Mouse (Mus musculus) cerebellum, adult (tissue): ENCODE results near the gene Tnnt1.

Source experiments
- ATAC-seq: cut with Nextera tagmentation; 2 replicates; pipeline ENCODE4 v1.9.2; 2017; ENCODE audit warnings: mild to moderate bottlenecking, moderate library complexity, mixed read lengths; ENCODE audit not compliant: insufficient number of reproducible peaks, low FRiP score, low TSS enrichment

Gene Tnnt1

DNA sequence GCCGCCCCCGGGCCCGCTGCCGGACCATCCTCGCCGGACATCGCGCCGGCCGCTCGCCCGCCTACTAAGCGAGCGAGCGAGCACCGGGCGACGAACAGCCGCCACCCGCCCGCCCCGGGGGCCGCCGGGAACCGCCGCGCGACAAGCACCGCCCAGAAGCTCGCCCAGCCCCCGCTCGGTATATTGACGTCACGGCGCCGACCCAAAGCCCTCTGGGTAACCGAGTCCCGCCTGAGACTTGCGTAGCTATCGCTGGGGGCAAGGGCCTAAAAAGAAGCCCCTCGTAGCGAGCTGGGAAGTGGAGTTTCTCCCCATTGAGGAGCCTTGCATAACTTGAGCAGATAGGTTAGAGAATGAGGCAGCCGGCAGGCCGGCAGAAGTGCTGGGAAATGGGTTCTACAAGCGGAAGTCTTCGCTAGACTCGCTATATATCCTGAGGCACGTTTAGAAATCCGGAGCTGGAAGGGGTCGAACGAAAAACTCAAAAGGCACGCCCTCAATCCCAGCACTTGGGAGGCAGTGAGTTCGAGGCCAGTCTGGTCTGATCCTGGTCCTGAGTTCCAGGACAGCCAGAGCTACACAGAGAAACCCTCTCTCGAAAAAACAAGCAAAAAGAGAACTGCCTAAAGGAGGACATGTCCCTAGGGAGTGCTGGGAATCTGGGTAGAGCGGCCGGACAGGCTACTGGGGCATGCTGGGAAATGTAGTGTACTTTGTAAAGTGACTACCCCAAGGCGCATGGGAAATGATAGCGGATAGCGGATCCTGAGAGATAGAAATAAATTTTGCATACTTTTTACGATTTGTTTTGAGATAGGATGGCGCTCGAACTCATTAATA is 14.4 kb downstream of the Tnnt1 start, which contains the start of gene Ppp1r12c:
TSS of gene Ppp1r12c (minus strand) at position 123 of the 840 bp plus-strand sequence.
- peak; percentile 81 for ATAC-seq

DNA sequence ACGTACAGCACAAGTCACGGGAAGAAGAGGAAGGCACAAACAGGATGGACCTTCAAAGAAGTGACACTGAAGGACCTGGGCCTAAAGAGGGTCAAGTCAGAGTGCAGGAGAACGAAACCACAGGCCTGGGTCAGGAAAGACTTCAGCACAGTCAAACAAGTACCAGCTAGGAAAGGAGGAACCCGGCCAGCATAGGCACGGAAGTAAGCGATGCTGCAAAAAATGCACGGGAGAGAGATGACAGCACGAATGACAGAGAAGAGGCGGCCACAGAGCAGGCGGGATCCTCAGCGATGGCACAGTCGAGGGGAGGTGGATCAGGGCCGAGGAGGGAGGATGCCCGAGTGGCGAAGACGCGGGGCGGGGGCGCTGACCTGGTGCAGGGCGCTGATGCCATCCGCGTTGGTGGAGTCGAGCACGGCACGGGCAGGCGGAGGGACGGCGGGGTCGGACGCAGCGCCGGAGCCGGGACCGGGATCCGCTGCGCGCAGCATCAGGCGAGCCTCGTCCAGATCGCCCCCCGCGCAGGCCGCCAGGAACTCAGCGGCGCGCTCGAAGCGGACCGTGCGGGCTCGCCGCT is 15.2 kb downstream of the Tnnt1 start:
- ATAC-seq = peak; percentile 16; the same call in 1 of the 2 replicates

DNA sequence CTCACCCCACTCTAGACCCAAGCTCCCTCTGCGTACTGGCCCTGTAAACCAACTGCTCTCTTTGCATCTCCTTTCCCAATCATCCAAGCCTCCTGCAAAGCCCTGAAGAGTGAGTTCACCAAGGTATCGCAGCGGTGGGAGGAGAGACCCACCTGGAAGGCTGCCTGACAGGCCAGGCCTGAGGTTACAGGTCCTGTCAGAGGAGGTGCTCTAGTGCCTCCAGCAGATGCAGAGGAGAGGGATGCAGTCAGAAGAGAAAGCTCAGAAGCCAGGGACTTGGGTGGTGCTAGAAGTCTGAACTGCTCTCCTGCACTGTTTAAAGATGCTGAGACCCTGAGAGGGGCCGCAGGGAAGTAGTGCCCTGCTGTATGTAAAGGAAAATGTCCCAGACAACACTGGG is 17.1 kb downstream of the Tnnt1 start:
- no peak for ATAC-seq

DNA sequence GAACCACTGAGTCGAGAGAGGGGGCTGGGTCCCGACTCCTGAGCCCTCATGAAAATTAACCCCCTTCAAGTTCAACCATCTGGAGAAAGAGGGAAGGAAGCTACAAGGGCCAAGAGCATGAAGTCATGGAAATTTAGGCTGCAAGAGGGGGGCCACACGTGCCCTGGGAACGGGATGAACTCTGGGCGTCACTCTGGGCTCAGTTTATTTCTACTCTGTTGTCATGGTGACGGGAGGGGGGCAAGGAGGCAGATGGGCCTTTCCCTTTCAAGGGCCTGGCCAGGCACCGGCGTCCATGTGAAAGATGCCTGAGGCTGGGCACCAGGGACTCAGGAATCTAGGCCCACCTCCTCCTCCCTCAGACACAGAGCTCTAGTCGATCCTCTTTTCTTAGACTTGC is 17.9 kb downstream of the Tnnt1 start:
- no peak for ATAC-seq

DNA sequence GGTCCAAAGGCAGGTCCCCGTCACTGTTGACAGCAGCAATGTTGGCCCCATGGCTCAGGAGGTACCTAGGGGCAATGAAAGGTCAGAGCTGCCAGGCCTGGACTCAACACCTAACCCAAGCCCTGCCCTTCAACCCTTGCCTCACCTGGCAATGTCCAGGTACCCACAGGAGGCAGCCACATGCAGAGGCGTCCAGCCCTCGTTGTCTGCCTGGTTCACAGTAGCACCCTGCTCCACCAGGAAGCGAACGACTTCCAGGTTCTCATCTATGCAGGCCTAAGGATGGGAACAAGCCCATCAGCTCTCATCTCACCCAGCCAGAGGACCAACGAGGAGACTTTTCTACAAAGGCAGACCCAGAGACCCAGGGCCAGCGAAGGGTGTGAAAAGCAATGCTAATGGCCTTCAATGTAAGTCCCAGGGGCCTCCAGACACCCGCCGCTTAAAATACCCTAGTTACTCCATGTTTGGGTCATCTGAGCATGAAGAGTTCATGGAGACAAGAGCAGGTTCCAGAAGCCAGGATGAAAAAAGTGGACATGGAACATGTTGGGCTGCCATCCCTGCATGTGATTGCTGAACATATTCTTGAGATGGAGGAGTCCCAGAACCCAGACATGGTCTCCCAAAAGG is 18.8 kb downstream of the Tnnt1 start:
- ATAC-seq = no peak

DNA sequence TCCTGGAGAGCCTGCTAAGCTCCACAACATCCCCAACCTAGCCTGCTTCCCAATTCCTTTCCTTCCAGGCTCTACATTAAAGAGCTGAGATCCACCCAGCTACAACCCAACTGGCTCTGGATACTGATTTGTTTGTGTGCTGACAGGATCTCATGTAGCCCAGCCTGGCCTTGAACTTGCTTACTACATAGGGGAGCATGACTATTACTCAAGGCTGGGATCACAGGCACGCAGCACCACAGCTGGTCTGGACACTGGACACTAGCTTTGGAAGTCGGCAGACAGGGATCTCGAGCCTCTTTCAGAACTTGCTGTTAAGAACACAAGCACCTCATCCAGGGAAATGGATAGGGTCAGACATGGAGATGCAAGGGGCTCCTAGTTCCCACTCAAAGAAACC is 19.7 kb downstream of the Tnnt1 start:
- ATAC-seq = no peak

DNA sequence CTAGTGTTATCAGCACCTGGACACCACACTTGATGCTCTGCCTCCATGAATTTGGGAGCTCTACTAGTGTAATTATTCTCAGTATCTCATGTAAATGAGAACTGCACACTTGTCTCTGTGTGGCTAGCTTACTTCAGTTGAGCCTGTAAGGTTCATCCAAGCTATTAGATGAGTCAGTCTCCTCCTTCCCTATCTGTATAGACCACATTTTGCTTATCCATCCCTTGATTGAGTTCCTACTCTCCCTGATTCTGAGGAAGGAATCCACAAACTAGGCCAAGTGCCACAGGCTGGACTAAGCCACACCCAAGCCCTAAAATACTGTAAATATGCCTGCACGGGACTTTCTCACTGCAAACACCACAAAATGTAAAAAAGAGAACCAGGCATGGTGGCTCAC is 22.2 kb downstream of the Tnnt1 start:
- no peak for ATAC-seq

DNA sequence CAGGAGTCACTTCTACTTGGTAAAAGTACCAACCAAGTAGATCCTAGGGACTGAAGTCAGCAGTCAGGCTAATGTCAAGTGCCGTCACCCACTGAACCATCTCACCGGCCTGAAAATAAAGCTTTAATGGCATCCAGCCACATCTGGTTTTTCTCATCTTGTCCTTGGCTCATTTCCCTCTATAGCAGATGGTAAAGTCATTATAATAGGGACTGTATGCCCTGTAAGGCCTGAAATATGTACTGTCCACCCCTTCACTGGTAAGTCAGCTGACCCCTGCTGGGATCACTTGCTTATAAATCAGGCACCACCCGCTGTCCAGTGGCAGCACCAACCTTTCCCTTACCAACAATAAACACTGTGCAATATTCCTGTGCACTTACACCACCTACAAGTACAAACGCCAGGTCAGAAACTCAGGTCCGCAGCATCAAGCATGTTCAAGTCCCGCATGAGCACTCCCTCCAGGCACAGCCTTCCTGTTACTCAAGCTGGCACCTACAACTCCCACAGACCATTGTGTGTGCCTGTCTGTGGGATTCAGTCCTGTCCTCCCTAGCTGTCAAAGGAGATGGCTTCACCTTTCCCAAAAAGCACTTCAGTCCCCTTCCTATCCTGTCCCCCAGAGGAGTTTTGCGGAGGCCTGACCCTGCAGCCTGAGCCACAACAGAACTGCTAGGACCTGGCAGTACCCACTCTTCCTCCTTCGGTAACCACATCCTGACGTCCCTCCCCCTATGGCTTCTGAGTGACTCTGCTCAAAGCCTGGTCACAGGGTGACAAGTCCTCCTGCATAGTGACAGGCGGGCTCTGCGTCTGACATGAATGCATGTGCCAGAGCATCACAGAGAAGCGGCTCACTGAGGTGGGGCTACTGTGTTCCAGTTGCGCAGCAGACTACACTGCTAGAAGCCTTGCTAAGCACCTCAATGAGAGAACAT is 23.6 kb downstream of the Tnnt1 start:
- no peak for ATAC-seq

DNA sequence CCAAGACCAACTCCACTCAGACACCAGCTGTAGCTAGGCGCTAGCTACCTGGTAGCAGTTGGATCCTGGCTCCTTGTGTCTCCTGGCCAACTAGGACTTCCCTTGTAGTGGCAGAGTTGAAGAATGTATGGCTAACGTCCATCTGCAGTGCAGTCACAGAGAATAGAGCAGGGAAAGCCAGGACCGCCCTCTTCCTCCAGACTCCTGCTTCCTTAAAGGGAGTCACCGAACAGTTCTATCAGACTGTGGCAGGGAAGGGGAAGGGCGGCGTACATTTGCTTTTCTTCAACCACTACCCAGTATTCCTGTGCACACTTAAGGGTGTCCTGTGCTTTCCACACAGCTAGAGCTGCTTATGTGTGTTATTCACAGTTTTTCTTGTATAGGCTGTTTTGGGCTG is 24.9 kb downstream of the Tnnt1 start:
- ATAC-seq = no peak

DNA sequence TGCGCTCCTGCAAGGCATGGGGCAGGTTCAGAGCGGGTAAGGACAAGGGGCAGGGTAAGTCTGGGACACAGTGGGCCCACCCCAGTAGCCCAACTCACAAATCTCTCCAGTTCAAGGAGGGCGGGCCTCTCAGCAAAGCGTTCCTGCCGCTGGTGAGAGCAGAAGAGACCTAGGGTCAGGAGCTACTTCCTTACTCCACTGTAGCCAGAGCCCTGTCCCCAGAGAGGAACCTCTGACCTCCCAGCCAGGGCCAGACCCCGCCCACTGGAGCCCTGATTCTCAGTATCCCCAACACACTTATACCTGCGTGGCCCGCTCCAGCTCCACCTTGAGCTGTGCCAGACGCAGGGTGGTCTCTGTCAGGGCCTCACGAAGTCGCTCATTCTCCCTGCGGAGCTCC is 33.9 kb downstream of the Tnnt1 start:
- ATAC-seq = no peak

DNA sequence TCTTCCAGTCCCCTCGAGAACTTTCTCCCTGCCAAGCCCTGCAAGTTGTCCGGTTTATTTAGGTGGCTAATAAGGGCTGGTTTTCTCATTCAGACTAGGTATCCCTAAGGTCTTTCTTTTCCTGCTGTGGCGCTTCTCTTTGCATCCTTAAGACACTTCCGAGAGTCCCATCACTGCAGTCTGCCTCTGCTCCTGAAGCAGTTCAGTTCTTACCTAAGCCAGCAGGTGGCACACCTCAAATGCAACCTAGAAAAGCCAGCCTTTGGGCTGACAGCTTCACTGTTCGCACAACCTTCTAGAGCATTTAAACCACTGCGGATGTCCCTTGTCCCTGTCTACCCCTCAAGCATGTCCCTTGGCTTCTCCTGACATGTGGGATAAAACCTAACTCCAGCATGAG is 36.5 kb downstream of the Tnnt1 start:
- ATAC-seq = no peak

DNA sequence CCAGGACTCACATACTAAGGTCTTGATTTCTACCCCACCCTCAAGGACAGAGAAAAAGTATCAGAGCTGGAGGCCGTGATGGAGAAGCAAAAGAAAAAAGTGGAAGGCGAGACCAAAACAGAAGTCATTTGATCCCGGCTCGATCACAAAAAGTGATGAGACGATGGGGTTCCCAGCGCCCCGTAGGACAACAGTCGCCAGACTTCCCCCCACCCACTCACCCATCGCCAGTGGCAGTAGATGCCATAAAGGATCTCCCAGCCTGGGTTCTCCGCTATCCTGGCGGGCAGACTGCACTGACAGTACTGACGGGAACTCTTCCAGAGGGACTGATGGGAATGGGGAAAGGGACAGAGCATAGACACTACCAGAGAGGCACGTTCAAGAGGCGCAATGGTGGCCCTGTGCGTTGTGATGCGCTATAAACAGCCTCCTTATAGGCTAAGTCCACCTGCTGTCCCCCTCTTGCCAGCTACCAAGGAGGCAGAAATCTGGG is 37.3 kb downstream of the Tnnt1 start:
- ATAC-seq = no peak

DNA sequence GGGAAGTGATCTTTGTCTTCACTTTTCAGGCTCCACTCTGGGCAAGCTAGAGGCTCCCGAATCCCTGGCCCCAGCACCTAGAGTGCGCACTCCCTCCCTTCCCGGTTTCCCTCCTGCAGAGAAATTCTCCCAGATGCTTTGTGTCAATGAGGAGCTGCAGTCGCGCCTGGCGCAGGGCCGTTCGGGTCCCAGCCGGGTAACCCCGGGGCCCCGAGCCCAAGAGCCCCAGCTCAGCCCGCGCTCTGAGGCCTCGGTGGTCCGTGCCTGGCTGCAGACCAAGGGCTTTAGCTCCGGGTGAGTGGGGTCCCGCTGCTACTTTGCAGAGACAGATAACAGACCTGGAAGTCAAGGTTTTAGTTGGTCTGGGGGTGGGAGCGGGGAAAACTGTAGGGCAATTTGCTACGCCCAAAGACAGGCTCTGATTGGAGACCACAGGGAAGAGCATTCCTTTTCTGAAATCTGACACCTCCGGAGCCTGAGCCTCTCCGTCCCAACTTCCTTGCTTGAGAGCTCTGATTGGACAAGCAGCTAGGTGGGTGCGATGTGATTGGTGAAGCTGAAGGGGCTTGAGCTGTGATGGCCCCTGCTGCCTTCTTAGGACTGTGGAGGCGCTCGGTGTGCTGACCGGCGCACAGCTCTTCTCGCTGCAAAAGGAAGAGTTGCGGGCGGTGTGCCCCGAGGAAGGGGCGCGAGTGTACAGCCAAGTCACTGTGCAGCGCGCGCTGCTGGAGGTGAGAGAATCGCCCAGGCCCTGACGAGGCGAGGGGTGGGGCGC is 38.0 kb downstream of the Tnnt1 start:
- peak; percentile 87 for ATAC-seq

DNA sequence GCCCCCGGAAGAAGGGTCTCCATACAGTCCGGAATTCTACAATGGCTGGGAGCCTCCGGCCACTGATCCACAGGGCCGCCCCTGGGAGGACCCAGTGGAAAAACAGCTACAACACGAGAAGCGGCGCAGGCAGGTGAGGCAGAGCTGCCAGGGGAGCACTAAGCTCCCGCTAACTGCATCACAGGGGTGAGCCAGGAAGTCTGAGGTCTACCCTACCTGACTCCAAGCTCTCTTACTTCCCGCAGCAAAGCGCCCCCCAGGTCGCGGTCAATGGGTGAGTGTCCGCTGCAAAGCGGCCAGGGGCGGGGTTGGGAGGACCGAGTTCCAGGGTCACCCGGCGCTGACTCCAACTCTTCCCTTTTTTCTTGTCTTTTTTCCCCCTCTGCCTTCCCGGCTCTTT is 42.2 kb downstream of the Tnnt1 start:
- ATAC-seq = no peak

DNA sequence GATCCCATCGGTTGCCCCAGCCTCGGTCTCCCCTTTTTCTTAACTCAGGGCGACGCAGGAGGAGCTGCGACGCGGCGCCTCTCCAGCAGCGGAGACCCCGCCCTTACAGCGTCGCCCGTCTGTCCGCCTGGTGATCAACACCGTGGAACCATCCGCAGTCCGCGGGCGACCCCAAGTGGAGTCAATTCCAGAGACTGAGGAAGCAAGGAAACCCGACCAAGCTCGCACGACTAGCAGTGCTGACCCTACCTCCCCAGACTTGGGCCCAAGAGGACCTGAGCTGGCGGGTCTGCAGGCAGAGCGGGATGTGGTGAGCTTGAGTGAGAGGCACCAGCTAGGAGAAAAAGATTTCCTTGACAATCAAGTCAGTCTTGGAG is 45.0 kb downstream of the Tnnt1 start:
- ATAC-seq = 0 out of 2 replicates have a peak, but pooled peaks have one; percentile 29

DNA sequence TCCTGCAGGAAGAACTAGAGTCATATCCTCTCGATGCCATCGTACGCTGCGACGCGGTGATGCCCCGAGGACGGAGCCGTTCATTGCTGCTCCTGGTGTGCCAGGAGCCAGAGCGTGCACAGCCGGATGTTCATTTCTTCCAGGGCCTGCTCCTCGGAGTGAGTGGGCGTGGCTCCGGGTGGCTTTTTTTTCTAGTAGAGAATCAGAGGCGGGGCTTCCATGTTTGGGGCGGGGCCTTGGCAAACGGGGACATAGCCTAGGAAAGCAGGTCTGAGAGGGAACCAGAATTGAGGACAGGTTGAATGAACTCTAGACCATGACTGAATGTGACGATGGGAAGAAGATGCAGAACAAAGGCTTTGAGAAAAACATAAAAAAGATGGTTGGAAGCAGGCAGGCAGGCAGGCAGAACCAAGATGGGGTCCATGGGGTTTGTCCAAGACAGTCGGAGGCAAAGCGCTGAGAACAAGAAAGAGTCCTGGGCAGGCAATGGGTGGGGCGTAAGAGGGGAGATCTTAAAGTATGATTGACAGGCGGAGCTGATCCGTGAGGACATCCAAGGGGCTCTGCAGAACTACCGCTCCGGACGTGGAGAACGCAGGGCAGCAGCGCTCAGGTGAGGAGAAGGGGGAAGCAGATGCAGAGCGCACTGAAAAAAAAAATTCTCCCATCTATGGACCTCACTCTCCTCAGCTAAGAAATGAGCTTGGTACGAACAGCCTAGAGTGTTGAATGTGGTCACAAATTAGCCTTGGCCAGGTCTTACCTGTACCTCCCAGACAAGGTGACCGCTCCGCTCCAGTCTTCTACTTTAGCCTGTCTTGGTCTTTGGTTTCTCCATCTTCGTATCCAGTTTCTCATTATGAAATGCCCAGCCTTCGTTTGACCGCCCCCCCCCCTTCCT is 45.7 kb downstream of the Tnnt1 start:
- ATAC-seq = no peak

DNA sequence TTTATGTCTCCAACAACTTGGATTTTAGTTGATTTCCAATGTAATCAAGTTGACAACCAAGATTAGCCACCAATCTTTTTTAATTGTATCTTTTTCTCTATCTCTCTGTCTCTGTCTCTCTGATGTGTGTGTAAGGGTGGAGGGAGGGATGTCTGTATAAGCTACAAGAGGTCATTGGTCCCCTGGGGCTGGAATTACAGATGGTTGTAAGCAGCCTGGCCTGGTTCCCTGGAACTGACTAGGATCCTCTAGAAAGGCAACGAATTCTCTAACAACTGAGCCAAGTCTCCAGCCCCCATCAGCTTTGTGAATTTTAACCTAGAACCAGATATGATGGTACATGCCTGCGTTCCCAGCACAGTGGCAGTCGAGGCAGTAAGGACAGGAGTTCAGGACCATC is 48.4 kb downstream of the Tnnt1 start:
- no peak for ATAC-seq

DNA sequence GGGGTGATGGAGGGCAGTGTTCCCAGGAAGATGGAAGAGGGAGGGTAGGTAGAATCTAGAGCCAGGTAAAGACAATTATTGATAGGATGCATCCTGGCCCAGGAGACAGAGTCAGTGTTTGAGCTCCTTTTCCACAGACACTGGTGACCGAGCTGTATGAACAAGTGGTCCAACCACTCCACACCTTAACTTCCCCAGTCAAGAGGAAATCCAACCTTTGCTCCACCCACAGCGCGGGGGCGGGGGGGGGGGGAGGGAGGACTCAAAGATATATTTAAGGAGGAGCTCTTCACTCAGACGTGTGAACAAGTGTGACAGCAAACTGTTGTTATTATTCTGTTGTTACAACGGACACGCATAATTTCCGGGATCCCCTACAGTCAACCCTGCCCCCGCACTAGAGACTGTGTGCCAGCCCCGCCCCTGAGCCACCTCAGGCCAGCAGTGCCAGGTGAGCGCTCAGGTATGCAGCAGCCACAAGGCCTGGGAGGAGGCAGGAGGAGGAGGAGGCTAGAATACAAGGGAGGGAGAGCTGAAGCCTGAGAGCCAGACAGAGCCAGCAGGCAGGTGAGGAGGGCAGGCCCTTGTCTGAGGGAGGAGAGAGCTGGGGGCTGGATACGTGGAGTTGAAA is 51.9 kb downstream of the Tnnt1 start:
- no peak for ATAC-seq
